Mouse (Mus musculus) spleen, postnatal 36 days (tissue): ENCODE results near the gene Twf1.
A peak's percentile ranks its signal among the peaks of the same experiment; 100 is the strongest.

Experiments used
- DNase-seq, 2 experiments: peaks; one replicate each; pipeline ENCODE4 v3.0.0; 2022; ENCODE audit warnings: low spot score in 2 of 2, mixed read lengths in 1 of 2

Twf1 gene

GRCm38 (mm10) chr15:94589219-94590075 lies at the start of gene Twf1:
TSS of gene Twf1 (minus strand) at chr15:94589889.
- DNase-seq = peak; percentile 97

GRCm38 (mm10) chr15:94639126-94639525 lies 49.4 kb upstream of the Twf1 start:
- DNase-seq = no peak

- no peak for DNase-seq
These were observed 48.5 kb upstream of the Twf1 start for GRCm38 (mm10) chr15:94638207-94638606.

GRCm38 (mm10) chr15:94634524-94634923 lies 44.8 kb upstream of the Twf1 start:
- DNase-seq = no peak

GRCm38 (mm10) chr15:94630553-94630952 lies 40.9 kb upstream of the Twf1 start:
- DNase-seq = no peak

- DNase-seq = no peak
These were observed 39.3 kb upstream of the Twf1 start, which contains the start of gene Tmem117 for GRCm38 (mm10) chr15:94628830-94629601. TSS of gene Tmem117 (plus strand) at chr15:94629232.

- DNase-seq = no peak
These were observed 38.8 kb upstream of the Twf1 start for GRCm38 (mm10) chr15:94628463-94628829.

- DNase-seq = no peak
These were observed 31.2 kb upstream of the Twf1 start for GRCm38 (mm10) chr15:94620909-94621308.

- DNase-seq = no peak
These were observed 26.3 kb upstream of the Twf1 start for GRCm38 (mm10) chr15:94616036-94616435.

- DNase-seq = no peak
These were observed 18.1 kb upstream of the Twf1 start for GRCm38 (mm10) chr15:94607768-94608167.

- no peak for DNase-seq
These were observed 12.8 kb upstream of the Twf1 start for GRCm38 (mm10) chr15:94602441-94602840.

GRCm38 (mm10) chr15:94601339-94601738 lies 11.7 kb upstream of the Twf1 start:
- DNase-seq = peak; percentile 22 to 35

GRCm38 (mm10) chr15:94600145-94600707 lies 10.5 kb upstream of the Twf1 start:
- no peak for DNase-seq

- no peak for DNase-seq
These were observed 3.9 kb upstream of the Twf1 start for GRCm38 (mm10) chr15:94593586-94593985.

GRCm38 (mm10) chr15:94591356-94591755 lies 1.7 kb upstream of the Twf1 start:
- no peak for DNase-seq

GRCm38 (mm10) chr15:94590083-94590482 lies 394 bp upstream of the Twf1 start:
- DNase-seq = no peak

- no peak for DNase-seq
These were observed 1.6 kb downstream of the Twf1 start for GRCm38 (mm10) chr15:94587826-94588715.

GRCm38 (mm10) chr15:94584738-94585137 lies 5.0 kb downstream of the Twf1 start:
- no peak for DNase-seq

- no peak for DNase-seq
These were observed 6.5 kb downstream of the Twf1 start for GRCm38 (mm10) chr15:94583153-94583552.

GRCm38 (mm10) chr15:94582000-94582593 lies 7.6 kb downstream of the Twf1 start:
- DNase-seq = no peak
